Mouse (Mus musculus): ENCODE measurements at regions not wholly inside any gene's neighbourhood (a gene's known extent, or its start where the extent isn't known, plus 50 kb on each side); places are given as distances from the start of the nearest gene placed in this dataset.
"Not testable (repeated sequence)": the region's sequence is repeated elsewhere in the genome, so short reads cannot be mapped to it uniquely, and the experiment has no call there.

GRCm38 (mm10) chr1:128535537-128536150 lies 56.4 kb downstream of the Cxcr4 start:
- in situ Hi-C loops (cut with MboI, MseI): no loop called here

- in situ Hi-C loops (cut with MboI, MseI): no loop called here
Observed at GRCm38 (mm10) chr1:128532632-128533031, 59.5 kb downstream of the Cxcr4 start.

- in situ Hi-C loops (cut with MboI, MseI): no loop called here
Observed at GRCm38 (mm10) chr1:128529808-128530545, 62.1 kb downstream of the Cxcr4 start.

- in situ Hi-C loops (cut with MboI, MseI): loop anchor here in 1 of 2 experiments (10.0 kb wide), 1 partner anchor 1314 kb away; the partner anchor contains the start of gene Mgat5
Observed at GRCm38 (mm10) chr1:128519234-128519633, 72.9 kb downstream of the Cxcr4 start.

- in situ Hi-C loops (cut with MboI, MseI): loop anchor here in 1 of 2 experiments (10.0 kb wide), 1 partner anchor 1314 kb away; the partner anchor contains the start of gene Mgat5
Observed at GRCm38 (mm10) chr1:128518514-128518913, 73.6 kb downstream of the Cxcr4 start.

GRCm38 (mm10) chr1:128517351-128517750 lies 74.7 kb downstream of the Cxcr4 start:
- in situ Hi-C loops (cut with MboI, MseI): loop anchor here in 1 of 2 experiments (10.0 kb wide), 1 partner anchor 1313 kb away; the partner anchor contains the start of gene Mgat5

GRCm38 (mm10) chr1:128514327-128514726 lies 77.8 kb downstream of the Cxcr4 start:
- in situ Hi-C loops (cut with MboI, MseI): loop anchor here (5.0 to 10.0 kb wide), 2 partner anchors 37 to 1310 kb away; partner anchors contain the start of gene Mgat5 (in 1 of the 2)

- in situ Hi-C loops (cut with MboI, MseI): loop anchor here (5.0 to 10.0 kb wide), 2 partner anchors 37 to 1309 kb away; partner anchors contain the start of gene Mgat5 (in 1 of the 2)
Observed at GRCm38 (mm10) chr1:128513911-128514310, 78.2 kb downstream of the Cxcr4 start.

GRCm38 (mm10) chr1:128513153-128513552 lies 78.9 kb downstream of the Cxcr4 start:
- in situ Hi-C loops (cut with MboI, MseI): loop anchor here (5.0 to 10.0 kb wide), 2 partner anchors 36 to 1308 kb away; partner anchors contain the start of gene Mgat5 (in 1 of the 2)

- in situ Hi-C loops (cut with MboI, MseI): no loop called here
Observed at GRCm38 (mm10) chr1:128508816-128509461, 83.2 kb downstream of the Cxcr4 start.

GRCm38 (mm10) chr1:128506551-128507313 lies 85.4 kb downstream of the Cxcr4 start:
- in situ Hi-C loops (cut with MboI, MseI): no loop called here

GRCm38 (mm10) chr1:128504371-128504770 lies 87.2 kb upstream of the Dars start:
- in situ Hi-C loops (cut with MboI, MseI): no loop called here

GRCm38 (mm10) chr1:128498042-128498772 lies 81.0 kb upstream of the Dars start:
- in situ Hi-C loops (cut with MboI, MseI): no loop called here

GRCm38 (mm10) chr1:128492251-128492650 lies 75.1 kb upstream of the Dars start:
- in situ Hi-C loops (cut with MboI, MseI): no loop called here

- in situ Hi-C loops (cut with MboI, MseI): not testable (repeated sequence)
Observed at GRCm38 (mm10) chr1:128487181-128487580, 70.0 kb upstream of the Dars start.

GRCm38 (mm10) chr1:128478376-128478775 lies 61.2 kb upstream of the Dars start:
- in situ Hi-C loops (cut with MboI, MseI): loop anchor here in 1 of 2 experiments (5.0 kb wide), 1 partner anchor 34 kb away; no protein-coding TSS in a partner anchor

GRCm38 (mm10) chr1:128477653-128478052 lies 60.5 kb upstream of the Dars start:
- in situ Hi-C loops (cut with MboI, MseI): loop anchor here in 1 of 2 experiments (5.0 kb wide), 1 partner anchor 35 kb away; no protein-coding TSS in a partner anchor

GRCm38 (mm10) chr1:128472713-128473230 lies 55.6 kb upstream of the Dars start:
- in situ Hi-C loops (cut with MboI, MseI): no loop called here

- in situ Hi-C loops (cut with MboI, MseI): no loop called here
Observed at GRCm38 (mm10) chr1:128472022-128472712, 55.0 kb upstream of the Dars start.

Data from T-helper 17 cell (primary cell).